Mouse (Mus musculus) liver, adult 2 months (tissue): Measurements from ENCODE around the gene Vwa7. TPM values are rescaled to one million over a fixed set of nuclear protein-coding genes. Genes with fewer than 3 reads are reported as not detected.

ENCODE experiments used
- DNase-seq: peaks from one replicate; pipeline ENCODE4 v3.0.0-alpha.2; 2011; ENCODE audit warnings: low read depth, low spot score; ENCODE audit errors: extremely low read depth
- H3K27ac ChIP-seq: fragments of 200-500 bp; replicated peaks from 2 replicates; pipeline ENCODE4 v1.5.1; 2012; ENCODE audit warnings: low read depth, mild to moderate bottlenecking, control low read depth, inconsistent platforms, low read length; ENCODE audit not compliant: insufficient read depth
- H3K27me3 ChIP-seq: fragments of 200-500 bp; 2 replicates; pipeline ENCODE4 v1.6.1; 2012; ENCODE audit warnings: mild to moderate bottlenecking, moderate library complexity, low read length, inconsistent platforms; ENCODE audit not compliant: control insufficient read depth, insufficient read depth
- H3K36me3 ChIP-seq: fragments of 200-500 bp; 2 replicates; pipeline ENCODE4 v1.6.1; 2012; ENCODE audit warnings: low read length, inconsistent platforms; ENCODE audit not compliant: control insufficient read depth, insufficient read depth
- H3K4me1 ChIP-seq: fragments of 200-500 bp; 2 replicates; pipeline ENCODE4 v1.6.1; 2011; ENCODE audit warnings: low read length; ENCODE audit not compliant: control insufficient read depth, insufficient read depth
- H3K4me3 ChIP-seq: fragments of 200-500 bp; 2 replicates; pipeline ENCODE4 v1.5.1; 2011; ENCODE audit warnings: low read depth, mild to moderate bottlenecking, control low read depth, low read length, moderate library complexity; ENCODE audit not compliant: insufficient read depth
- H3K79me2 ChIP-seq: fragments of 200-500 bp; 2 replicates; pipeline ENCODE4 v1.6.1; 2012; ENCODE audit warnings: inconsistent platforms, mild to moderate bottlenecking, low read length, moderate library complexity; ENCODE audit not compliant: control insufficient read depth, insufficient read depth
- H3K9ac ChIP-seq: fragments of 200-500 bp; 2 replicates; pipeline ENCODE4 v1.6.1; 2012; ENCODE audit warnings: low read depth, mild to moderate bottlenecking, control low read depth, inconsistent platforms, low read length
- CTCF ChIP-seq: fragments of 200-500 bp; IDR thresholded peaks from 2 replicates; pipeline ENCODE4 v1.5.1; 2011; ENCODE audit warnings: low read depth, low read length, control low read depth
- POLR2A ChIP-seq: fragments of 200-500 bp; IDR thresholded peaks from 2 replicates; pipeline ENCODE4 v1.6.1; 2011; ENCODE audit warnings: low read length, control low read depth; ENCODE audit not compliant: insufficient read depth; ENCODE audit errors: extremely low read depth
- WGBS: fragments of 180-500 bp; shearing (Covaris S2); methylation state at CpG from one replicate; pipeline ENCODE4 v1.1.7; 2018; 5-methylcytosine and 5-hydroxymethylcytosine counted together
- polyA plus RNA-seq: library from polyadenylated mRNA; depleted of rRNA; stranded (reverse); fragments of >200 nt; gene quantifications from 2 replicates; pipeline ENCODE4 v1.2.3, GENCODE M21; 2012
- total RNA-seq: library from RNA; depleted of rRNA; stranded (reverse); fragments of >200 nt; gene quantifications from 2 replicates; pipeline ENCODE4 v1.2.3, GENCODE M21; 2014

The Vwa7 gene
- total and polyA plus RNA-seq, 2 experiments, result 0.09 to 0.27 TPM

DNA sequence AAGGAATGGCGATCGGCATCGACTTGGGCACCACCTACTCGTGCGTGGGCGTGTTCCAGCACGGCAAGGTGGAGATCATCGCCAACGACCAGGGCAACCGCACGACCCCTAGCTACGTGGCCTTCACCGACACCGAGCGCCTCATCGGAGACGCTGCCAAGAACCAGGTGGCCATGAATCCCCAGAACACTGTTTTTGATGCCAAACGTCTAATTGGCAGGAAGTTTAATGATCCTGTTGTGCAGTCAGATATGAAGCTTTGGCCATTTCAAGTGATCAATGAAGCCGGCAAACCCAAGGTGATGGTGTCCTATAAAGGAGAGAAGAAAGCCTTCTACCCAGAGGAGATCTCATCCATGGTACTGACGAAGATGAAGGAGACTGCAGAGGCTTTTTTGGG is 39.4 kb upstream of the Vwa7 start:
- DNase-seq, result peak; percentile 53
- no peak overlapping the region for H3K9ac ChIP-seq
- no peaks in the 10 kb centered on the region for H3K27me3 ChIP-seq
- H3K4me1 ChIP-seq, result peaks cover 21% of the 10 kb centered on the region
- H3K4me3 ChIP-seq, result no peak overlapping the region
- no peak overlapping the region for H3K27ac ChIP-seq
- no peaks in the 10 kb centered on the region for H3K79me2 ChIP-seq
- TF ChIP-seq POLR2A, result no peak
- TF ChIP-seq CTCF, result no peak
- WGBS, result 84% methylated on average over 20 of the region's 20 CpGs
- no peaks in the 10 kb centered on the region for H3K36me3 ChIP-seq

DNA sequence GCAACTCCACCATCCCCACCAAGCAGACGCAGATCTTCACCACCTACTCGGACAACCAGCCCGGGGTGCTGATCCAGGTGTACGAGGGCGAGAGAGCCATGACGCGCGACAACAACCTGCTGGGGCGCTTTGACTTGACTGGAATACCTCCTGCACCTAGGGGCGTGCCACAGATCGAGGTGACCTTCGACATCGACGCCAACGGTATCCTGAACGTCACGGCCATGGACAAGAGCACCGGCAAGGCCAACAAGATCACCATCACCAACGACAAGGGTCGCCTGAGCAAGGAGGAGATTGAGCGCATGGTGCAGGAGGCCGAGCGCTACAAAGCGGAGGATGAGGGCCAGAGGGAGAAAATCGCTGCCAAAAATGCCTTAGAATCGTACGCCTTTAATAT is 38.1 kb upstream of the Vwa7 start:
- WGBS, result 92% methylated on average over 27 of the region's 27 CpGs
- H3K4me3 ChIP-seq, result no peak overlapping the region
- H3K27ac ChIP-seq, result no peak overlapping the region
- H3K79me2 ChIP-seq, result no peaks in the 10 kb centered on the region
- H3K27me3 ChIP-seq, result no peaks in the 10 kb centered on the region
- no peak for DNase-seq
- H3K4me1 ChIP-seq, result peaks cover 26% of the 10 kb centered on the region
- H3K9ac ChIP-seq, result no peak overlapping the region
- no peaks in the 10 kb centered on the region for H3K36me3 ChIP-seq
- TF ChIP-seq CTCF, result no peak

DNA sequence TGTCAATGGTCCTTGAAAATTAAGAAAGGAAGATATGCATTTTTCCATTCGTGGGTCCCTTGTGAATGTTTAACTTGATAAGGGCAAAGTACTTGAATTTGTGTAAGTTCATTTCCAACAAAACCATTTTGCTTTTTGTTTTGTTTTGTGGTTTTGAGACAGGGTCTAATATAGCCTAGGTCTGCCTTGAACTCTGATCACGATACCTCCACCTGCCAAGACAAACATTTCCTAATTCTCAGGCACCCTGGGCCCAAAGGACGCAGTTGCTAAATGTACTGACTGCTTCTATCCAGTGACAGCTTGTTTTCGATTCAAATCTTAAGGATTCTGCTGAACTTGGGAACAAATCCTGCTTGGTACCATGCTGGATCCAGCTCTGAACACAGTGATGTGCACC is 36.7 kb upstream of the Vwa7 start:
- Histone ChIP-seq H3K4me3 (peak overlapping the region; percentile 17; the same call in 1 of the 2 replicates), H3K36me3 (no peaks in the 10 kb centered on the region), H3K9ac (peak overlapping the region; percentile 74), H3K27ac (peak overlapping the region; percentile 98), H3K79me2 (no peaks in the 10 kb centered on the region), H3K4me1 (peaks cover 26% of the 10 kb centered on the region), H3K27me3 (no peaks in the 10 kb centered on the region)
- TF ChIP-seq POLR2A (no peak), CTCF (no peak)
- DNase-seq, result peak; percentile 98
- 34% methylated on average over 4 of the region's 4 CpGs for WGBS

DNA sequence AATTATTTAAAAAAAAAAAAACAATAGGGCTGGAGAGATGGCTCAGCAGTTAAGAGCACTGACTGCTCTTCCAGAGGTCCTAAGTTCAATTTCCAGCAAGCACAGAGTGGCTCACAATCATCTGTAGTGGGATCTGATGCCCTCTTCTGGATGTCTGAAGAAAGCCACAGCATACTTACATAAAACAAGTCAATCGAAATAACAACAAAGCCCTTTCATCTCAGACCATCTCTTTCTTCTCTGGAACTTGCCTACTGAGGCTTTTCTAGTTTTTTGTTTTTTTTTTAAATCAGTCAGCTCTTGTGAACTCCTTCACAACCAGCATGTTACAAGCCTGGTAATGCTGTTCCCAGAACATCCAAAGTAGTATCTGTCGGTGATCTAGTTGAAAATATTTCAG is 35.7 kb upstream of the Vwa7 start:
- Histone ChIP-seq H3K4me1 (peaks cover 19% of the 10 kb centered on the region), H3K79me2 (no peaks in the 10 kb centered on the region), H3K27me3 (no peaks in the 10 kb centered on the region), H3K36me3 (peaks cover 1% of the 10 kb centered on the region; the same call in 1 of the 2 replicates), H3K4me3 (peak overlapping the region; percentile 40), H3K9ac (peak overlapping the region; percentile 60), H3K27ac (peak overlapping the region; percentile 98)
- DNase-seq, result peak; percentile 92
- no peak for TF ChIP-seq POLR2A
- peak; percentile 48; the same call in 1 of the 2 replicates for TF ChIP-seq CTCF
- 5% methylated on average over 2 of the region's 2 CpGs for WGBS

- Histone ChIP-seq H3K27ac (peak within 1 kb of the TSS; percentile 97), H3K27me3 (no peaks in the 10 kb centered on the region), H3K36me3 (peaks cover 10% of the 10 kb centered on the region), H3K9ac (peak within 1 kb of the TSS; percentile 95), H3K4me1 (peaks cover 16% of the 10 kb centered on the region), H3K4me3 (peak within 1 kb of the TSS; percentile 87), H3K79me2 (no peaks in the 10 kb centered on the region)
- peak; percentile 84 for DNase-seq
- under 1% methylated on average over 58 of the region's 58 CpGs for WGBS
- TF ChIP-seq POLR2A, result peak; percentile 81
- no peak for TF ChIP-seq CTCF
Measured at GRCm38 (mm10) chr17:34981690-34982180, 34.6 kb upstream of the Vwa7 start, which contains the start of gene Lsm2. TSS of gene Lsm2 (plus strand) at chr17:34981862.

DNA sequence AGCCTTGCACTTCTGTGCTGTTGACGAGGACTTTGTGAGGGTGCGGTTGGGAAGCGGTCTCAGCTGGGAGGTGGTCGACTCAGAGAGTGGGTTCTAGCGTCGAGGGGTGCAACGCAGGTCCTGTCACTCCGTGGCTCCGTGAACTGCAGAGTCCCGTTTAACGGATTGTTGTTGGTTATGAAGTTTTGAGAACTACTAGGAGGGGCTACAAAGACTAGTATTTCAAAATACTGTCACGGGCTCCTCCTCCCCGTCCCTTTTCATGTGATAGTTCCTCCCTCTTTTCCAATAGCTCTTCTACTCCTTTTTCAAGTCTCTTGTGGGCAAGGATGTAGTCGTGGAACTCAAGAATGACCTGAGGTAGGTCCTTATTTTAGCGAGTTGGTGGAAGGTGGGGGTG is 34.1 kb upstream of the Vwa7 start:
- under 1% methylated on average over 15 of the region's 15 CpGs for WGBS
- no peak for DNase-seq
- H3K27ac ChIP-seq, result peak overlapping the region; percentile 97
- H3K4me3 ChIP-seq, result peak overlapping the region; percentile 87
- H3K79me2 ChIP-seq, result no peaks in the 10 kb centered on the region
- peak overlapping the region; percentile 95 for H3K9ac ChIP-seq
- H3K27me3 ChIP-seq, result no peaks in the 10 kb centered on the region
- H3K36me3 ChIP-seq, result peaks cover 11% of the 10 kb centered on the region
- TF ChIP-seq POLR2A, result no peak
- no peak for TF ChIP-seq CTCF
- H3K4me1 ChIP-seq, result peaks cover 16% of the 10 kb centered on the region
